Mouse (Mus musculus) ES-E14 (cell line): Measurements from ENCODE around the gene Pck2.

Experiments used
- HCFC1 ChIP-seq: IDR thresholded peaks from 2 replicates; pipeline ENCODE4 v1.6.1; 2012; ENCODE audit warnings: low read length, inconsistent platforms, borderline replicate concordance; ENCODE audit not compliant: insufficient read depth
- ZNF384 ChIP-seq: IDR thresholded peaks from 2 replicates; pipeline ENCODE4 v1.6.1; 2012; ENCODE audit warnings: low read depth, low read length, inconsistent platforms

- TF ChIP-seq ZNF384 (no peak), HCFC1 (no peak)
Measured at GRCm38 (mm10) chr14:55540787-55541321, 788 bp downstream of the Pck2 start.
